Mouse (Mus musculus): ENCODE results near the gene Slc27a2. TPM values are rescaled to one million over a fixed set of nuclear protein-coding genes. Genes with fewer than 3 reads are reported as not detected.

The Slc27a2 gene
- polyA plus RNA-seq, 1 experiment = not detected

DNA sequence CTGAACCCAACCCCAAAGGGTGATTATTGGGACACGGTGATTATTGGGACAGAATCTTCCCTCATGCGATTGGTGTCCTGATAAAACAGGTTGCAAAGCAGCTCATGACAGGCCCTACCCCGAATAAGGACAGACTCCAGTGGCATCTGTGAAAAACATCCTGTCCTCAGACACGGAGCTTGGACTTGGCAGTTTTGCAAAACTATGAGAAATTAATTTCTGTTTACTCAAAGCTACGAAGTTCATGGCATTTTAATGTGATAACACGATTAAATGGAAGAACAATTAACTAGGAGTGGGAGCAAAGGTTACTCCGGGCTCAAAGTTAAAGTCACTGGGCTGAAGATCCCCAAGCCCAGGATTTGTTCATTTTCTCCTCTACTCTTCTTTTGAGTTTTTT, 2.5 kb upstream of the Slc27a2 start:
- peaks cover 5% of the 10 kb centered on the region for H3K9me3 ChIP-seq (ENCODE audit: control insufficient read depth, low read length)
- H3K4me3 ChIP-seq (replicated peaks) = no peak overlapping the region
- no peaks in the 10 kb centered on the region for H3K36me3 ChIP-seq (ENCODE audit: control insufficient read depth)
- H3K4me1 ChIP-seq (ENCODE audit: control insufficient read depth) = peaks cover 4% of the 10 kb centered on the region; the same call in 1 of the 2 replicates
- TF ChIP-seq GATA1 (IDR thresholded peaks at IDR 0.05; ENCODE audit: low read length) (no peak), TAL1 (IDR thresholded peaks at IDR 0.05; ENCODE audit: low read length) (no peak)
- peaks cover 36% of the 10 kb centered on the region for H3K27me3 ChIP-seq (ENCODE audit: control insufficient read depth)

DNA sequence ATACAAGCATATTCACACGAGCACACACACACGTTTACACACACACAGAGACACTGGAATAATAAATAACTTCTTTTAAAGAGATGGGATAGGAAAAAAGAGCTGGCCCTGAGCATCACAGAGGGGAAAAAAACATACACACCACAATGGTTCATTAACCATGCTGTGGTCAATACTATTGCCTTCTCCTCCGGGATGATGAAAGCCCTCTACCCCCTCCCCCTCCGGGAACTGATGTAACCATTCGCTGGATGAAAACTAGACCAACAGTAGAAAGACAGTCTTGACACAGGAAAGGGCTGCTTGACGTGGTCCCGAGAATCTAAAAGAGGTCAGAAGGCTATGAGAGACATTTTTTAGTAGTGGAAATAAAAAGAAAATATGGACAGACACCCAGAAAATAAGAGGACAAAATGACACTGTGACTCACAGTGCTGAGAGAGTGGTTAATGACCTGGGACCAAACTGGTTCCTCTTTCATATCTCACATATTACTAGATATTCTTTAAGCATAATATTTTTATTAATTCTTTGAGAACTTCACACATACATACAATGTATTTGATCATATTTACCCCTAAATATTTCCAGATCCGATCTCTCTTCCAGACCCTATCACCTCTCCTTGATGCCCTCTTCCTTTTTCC, 840 bp upstream of the Slc27a2 start:
- peaks cover 5% of the 10 kb centered on the region for H3K9me3 ChIP-seq (ENCODE audit: control insufficient read depth, low read length)
- TF ChIP-seq GATA1 (IDR thresholded peaks at IDR 0.05; ENCODE audit: low read length) = no peak
- TF ChIP-seq TAL1 (IDR thresholded peaks at IDR 0.05; ENCODE audit: low read length) = no peak
- peaks cover 36% of the 10 kb centered on the region for H3K27me3 ChIP-seq (ENCODE audit: control insufficient read depth)
- no peak overlapping the region for H3K4me3 ChIP-seq (replicated peaks)
- H3K4me1 ChIP-seq (ENCODE audit: control insufficient read depth) = peaks cover 4% of the 10 kb centered on the region; the same call in 1 of the 2 replicates
- no peaks in the 10 kb centered on the region for H3K36me3 ChIP-seq (ENCODE audit: control insufficient read depth)

DNA sequence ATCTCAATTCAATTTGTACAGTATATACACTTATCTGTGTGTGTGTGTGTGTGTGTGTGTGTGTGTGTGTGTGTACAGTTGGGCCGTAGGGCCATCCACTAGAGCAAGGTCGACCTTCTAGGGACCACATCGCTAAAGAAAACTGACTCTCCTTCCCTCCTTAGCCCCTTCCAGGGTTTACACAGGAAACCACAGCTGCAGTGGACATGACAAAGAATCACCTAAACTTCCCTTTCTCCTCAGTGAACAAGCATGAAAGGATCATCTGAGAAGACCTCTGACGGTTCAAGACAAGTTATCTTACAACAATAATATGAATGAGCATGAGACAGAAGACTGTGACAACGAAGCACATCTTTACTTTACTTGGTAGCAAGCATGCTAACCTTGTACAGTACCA, 311 bp upstream of the Slc27a2 start:
- Histone ChIP-seq H3K36me3 (ENCODE audit: control insufficient read depth) (no peaks in the 10 kb centered on the region), H3K4me1 (ENCODE audit: control insufficient read depth) (peaks cover 4% of the 10 kb centered on the region; the same call in 1 of the 2 replicates), H3K4me3 (replicated peaks) (no peak overlapping the region), H3K27me3 (ENCODE audit: control insufficient read depth) (peaks cover 36% of the 10 kb centered on the region), H3K9me3 (ENCODE audit: control insufficient read depth, low read length) (peaks cover 5% of the 10 kb centered on the region)
- TF ChIP-seq GATA1 (IDR thresholded peaks at IDR 0.05; ENCODE audit: low read length) (no peak), TAL1 (IDR thresholded peaks at IDR 0.05; ENCODE audit: low read length) (no peak)

DNA sequence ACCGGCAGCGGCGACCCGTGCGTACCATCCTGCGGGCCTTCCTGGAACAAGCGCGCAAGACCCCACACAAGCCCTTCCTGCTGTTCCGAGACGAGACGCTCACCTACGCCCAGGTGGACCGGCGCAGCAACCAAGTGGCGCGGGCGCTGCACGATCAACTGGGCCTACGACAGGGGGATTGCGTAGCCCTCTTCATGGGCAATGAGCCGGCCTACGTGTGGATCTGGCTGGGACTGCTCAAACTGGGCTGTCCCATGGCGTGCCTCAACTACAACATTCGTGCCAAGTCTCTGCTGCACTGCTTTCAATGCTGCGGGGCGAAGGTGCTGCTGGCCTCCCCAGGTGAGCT, 1.1 kb downstream of the Slc27a2 start:
- TF ChIP-seq GATA1 (IDR thresholded peaks at IDR 0.05; ENCODE audit: low read length) = no peak
- no peak for TF ChIP-seq TAL1 (IDR thresholded peaks at IDR 0.05; ENCODE audit: low read length)
- Histone ChIP-seq H3K27me3 (ENCODE audit: control insufficient read depth) (peaks cover 36% of the 10 kb centered on the region), H3K4me3 (replicated peaks) (peak overlapping the region; percentile 61), H3K4me1 (ENCODE audit: control insufficient read depth) (peaks cover 4% of the 10 kb centered on the region; the same call in 1 of the 2 replicates), H3K9me3 (ENCODE audit: control insufficient read depth, low read length) (peaks cover 5% of the 10 kb centered on the region), H3K36me3 (ENCODE audit: control insufficient read depth) (no peaks in the 10 kb centered on the region)

DNA sequence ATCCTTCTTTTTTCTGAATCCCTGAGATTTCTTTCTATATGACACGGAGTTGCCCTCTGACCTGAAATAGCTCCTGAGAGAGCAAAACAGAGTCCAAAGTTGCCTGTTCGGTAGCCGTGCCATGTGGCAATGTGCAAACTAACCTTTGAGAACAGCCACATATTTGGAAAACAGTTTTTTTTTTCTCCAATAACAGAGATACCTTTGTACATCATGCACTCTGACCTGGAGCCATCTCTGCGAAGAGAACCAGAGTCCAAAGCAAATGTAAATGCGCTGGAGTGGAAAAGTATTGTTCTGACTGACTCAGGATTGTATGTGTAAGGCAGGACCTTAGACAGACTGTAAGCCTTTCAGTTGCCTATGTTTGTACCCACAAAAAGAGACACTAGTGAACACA, 3.3 kb downstream of the Slc27a2 start:
- H3K27me3 ChIP-seq (ENCODE audit: control insufficient read depth) = peaks cover 36% of the 10 kb centered on the region
- H3K36me3 ChIP-seq (ENCODE audit: control insufficient read depth) = no peaks in the 10 kb centered on the region; the same call in 1 of the 2 replicates
- peaks cover 5% of the 10 kb centered on the region for H3K9me3 ChIP-seq (ENCODE audit: control insufficient read depth, low read length)
- no peak overlapping the region for H3K4me3 ChIP-seq (replicated peaks)
- no peak for TF ChIP-seq TAL1 (IDR thresholded peaks at IDR 0.05; ENCODE audit: low read length)
- no peak for TF ChIP-seq GATA1 (IDR thresholded peaks at IDR 0.05; ENCODE audit: low read length)
- peaks cover 4% of the 10 kb centered on the region; the same call in 1 of the 2 replicates for H3K4me1 ChIP-seq (ENCODE audit: control insufficient read depth)

DNA sequence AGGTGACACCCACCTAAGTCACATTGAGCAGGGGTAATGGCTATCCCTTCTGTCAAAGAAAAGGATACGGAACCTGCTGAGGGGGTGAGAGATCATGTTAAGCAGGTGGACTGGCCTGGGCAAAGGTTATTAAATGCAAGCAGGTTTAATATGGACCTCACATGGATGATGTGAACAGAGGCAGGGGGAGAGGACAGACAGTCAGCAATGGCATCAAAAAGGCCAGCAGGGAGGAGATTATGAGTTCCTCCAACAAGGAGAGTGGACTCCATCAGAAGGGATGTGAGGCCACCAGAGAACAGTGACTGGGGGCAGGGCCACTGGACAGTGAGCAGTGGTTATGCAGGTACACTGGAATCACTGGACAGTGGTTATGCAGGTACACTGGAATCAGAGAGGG, 7.9 kb downstream of the Slc27a2 start:
- no peaks in the 10 kb centered on the region for H3K27me3 ChIP-seq (ENCODE audit: control insufficient read depth)
- no peaks in the 10 kb centered on the region for H3K9me3 ChIP-seq (ENCODE audit: control insufficient read depth, low read length)
- H3K36me3 ChIP-seq (ENCODE audit: control insufficient read depth) = peaks cover 2% of the 10 kb centered on the region; the same call in 1 of the 2 replicates
- no peak overlapping the region for H3K4me3 ChIP-seq (replicated peaks)
- TF ChIP-seq GATA1 (IDR thresholded peaks at IDR 0.05; ENCODE audit: low read length) = no peak
- no peak for TF ChIP-seq TAL1 (IDR thresholded peaks at IDR 0.05; ENCODE audit: low read length)
- H3K4me1 ChIP-seq (ENCODE audit: control insufficient read depth) = no peaks in the 10 kb centered on the region

DNA sequence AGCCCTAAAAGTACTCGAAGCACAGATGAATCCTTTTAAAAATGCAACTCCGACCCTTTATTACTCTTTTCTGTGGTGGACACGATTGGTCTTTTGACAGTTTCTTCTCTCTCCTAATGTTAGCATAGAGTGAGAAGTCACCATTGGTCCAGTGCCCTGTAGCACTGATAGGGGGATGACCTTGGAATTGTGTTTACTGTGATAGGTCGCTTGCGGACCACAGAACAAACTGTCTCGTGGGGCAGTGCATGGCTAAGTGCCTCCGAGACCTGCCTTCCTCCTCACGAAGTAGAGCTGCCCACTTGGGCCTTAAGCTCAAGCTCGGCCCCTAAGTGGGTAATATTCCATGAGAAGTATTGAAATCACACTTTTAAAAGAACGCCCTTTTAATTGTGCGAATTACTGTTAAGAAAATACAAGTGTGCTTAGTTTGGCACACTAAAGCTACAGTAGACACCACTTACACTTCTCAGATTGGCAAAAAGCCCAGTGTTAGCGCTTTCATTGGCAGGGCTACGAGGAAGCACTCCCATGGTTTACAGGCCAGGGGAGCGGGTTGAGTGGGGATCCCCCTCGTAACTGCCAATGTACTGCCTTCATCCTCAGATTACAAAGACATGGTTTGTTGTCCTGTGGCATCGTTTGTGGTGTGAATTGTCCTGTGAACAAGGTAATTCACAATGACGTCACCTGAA, 11.4 kb downstream of the Slc27a2 start:
- no peaks in the 10 kb centered on the region for H3K4me1 ChIP-seq (ENCODE audit: control insufficient read depth)
- H3K4me3 ChIP-seq (replicated peaks) = no peak overlapping the region
- H3K9me3 ChIP-seq (ENCODE audit: control insufficient read depth, low read length) = no peaks in the 10 kb centered on the region
- TF ChIP-seq TAL1 (IDR thresholded peaks at IDR 0.05; ENCODE audit: low read length) (no peak), GATA1 (IDR thresholded peaks at IDR 0.05; ENCODE audit: low read length) (no peak)
- peaks cover 2% of the 10 kb centered on the region; the same call in 1 of the 2 replicates for H3K36me3 ChIP-seq (ENCODE audit: control insufficient read depth)
- H3K27me3 ChIP-seq (ENCODE audit: control insufficient read depth) = no peaks in the 10 kb centered on the region

DNA sequence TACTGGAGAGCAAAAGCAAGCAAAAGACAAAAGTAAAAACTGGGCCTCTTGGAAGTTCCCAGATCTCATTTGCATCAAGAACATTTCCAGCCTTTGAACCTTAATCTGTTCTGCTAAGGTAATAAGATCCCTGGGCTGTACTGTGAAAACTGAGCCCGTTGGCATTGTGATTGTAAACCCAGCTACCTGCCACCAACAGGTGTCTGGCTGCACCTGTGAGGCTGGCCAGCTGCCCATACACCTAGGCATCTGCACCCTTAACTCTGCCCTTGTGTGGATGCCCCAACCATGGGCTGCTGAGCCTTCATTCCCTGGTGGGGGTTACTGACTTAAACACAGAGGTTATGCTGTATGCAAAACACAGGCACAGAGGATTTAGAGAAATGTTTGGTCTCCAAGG, 20.0 kb downstream of the Slc27a2 start:
- H3K9me3 ChIP-seq (ENCODE audit: control insufficient read depth, low read length) = no peaks in the 10 kb centered on the region
- no peak overlapping the region for H3K4me3 ChIP-seq (replicated peaks)
- TF ChIP-seq TAL1 (IDR thresholded peaks at IDR 0.05; ENCODE audit: low read length) = no peak
- no peak for TF ChIP-seq GATA1 (IDR thresholded peaks at IDR 0.05; ENCODE audit: low read length)
- no peaks in the 10 kb centered on the region for H3K4me1 ChIP-seq (ENCODE audit: control insufficient read depth)
- peaks cover 3% of the 10 kb centered on the region; the same call in 1 of the 2 replicates for H3K36me3 ChIP-seq (ENCODE audit: control insufficient read depth)
- H3K27me3 ChIP-seq (ENCODE audit: control insufficient read depth) = no peaks in the 10 kb centered on the region

DNA sequence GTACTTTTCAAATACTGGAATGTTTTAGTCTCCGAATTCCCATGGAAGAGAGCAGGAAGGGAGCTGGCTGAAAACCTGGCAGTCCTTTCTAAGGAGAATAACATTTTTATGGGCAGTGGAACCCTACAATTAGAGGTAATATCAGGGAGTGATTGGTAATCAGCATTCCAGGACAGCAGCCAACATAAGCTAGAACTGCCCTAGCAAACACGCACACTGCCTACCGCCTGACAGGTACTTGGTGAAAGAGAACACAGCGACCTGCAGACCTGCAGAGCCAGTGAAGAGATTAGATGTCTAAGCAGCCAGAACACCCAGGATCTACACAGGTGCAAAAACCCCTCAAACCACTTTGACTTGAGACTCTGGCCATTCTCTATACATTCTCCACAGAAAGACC, 20.5 kb downstream of the Slc27a2 start:
- H3K4me1 ChIP-seq (ENCODE audit: control insufficient read depth) = no peaks in the 10 kb centered on the region
- no peak for TF ChIP-seq TAL1 (IDR thresholded peaks at IDR 0.05; ENCODE audit: low read length)
- H3K4me3 ChIP-seq (replicated peaks) = no peak overlapping the region
- peaks cover 3% of the 10 kb centered on the region; the same call in 1 of the 2 replicates for H3K36me3 ChIP-seq (ENCODE audit: control insufficient read depth)
- no peaks in the 10 kb centered on the region for H3K27me3 ChIP-seq (ENCODE audit: control insufficient read depth)
- no peaks in the 10 kb centered on the region for H3K9me3 ChIP-seq (ENCODE audit: control insufficient read depth, low read length)

Measured in erythroblast, embryonic 14.5 days (primary cell).